Mouse (Mus musculus) adrenal gland, adult 2 months (tissue): ENCODE measurements around the gene Papss1. TPM values are rescaled to one million over a fixed set of nuclear protein-coding genes. Genes with fewer than 3 reads are reported as not detected.

Experiments used
- DNase-seq: peaks from one replicate; pipeline ENCODE4 v3.0.0; 2021
- polyA plus RNA-seq: library from polyadenylated mRNA; depleted of rRNA; stranded (reverse); fragments of >200 nt; gene quantifications from 2 replicates; pipeline ENCODE4 v1.2.3, GENCODE M21; 2012
- total RNA-seq, 2 experiments: library from RNA; stranded (reverse); gene quantifications; 2 replicates each; pipeline ENCODE4 v1.2.3; 2021

The Papss1 gene
- total and polyA plus RNA-seq, 3 experiments = 19.2 to 66.8 (median 47.6) TPM

GRCm38 (mm10) chr3:131581096-131581495, 16.5 kb downstream of the Papss1 start:
- DNase-seq = peak; percentile 84

- no peak for DNase-seq
Observed at GRCm38 (mm10) chr3:131586818-131587217, 22.2 kb downstream of the Papss1 start.

- DNase-seq = no peak
Observed at GRCm38 (mm10) chr3:131587959-131588358, 23.4 kb downstream of the Papss1 start.

GRCm38 (mm10) chr3:131593143-131593798, 28.7 kb downstream of the Papss1 start:
- DNase-seq = no peak

GRCm38 (mm10) chr3:131594361-131594760, 29.8 kb downstream of the Papss1 start:
- DNase-seq = no peak

- DNase-seq = peak; percentile 53
Observed at GRCm38 (mm10) chr3:131595546-131596245, 31.1 kb downstream of the Papss1 start.

GRCm38 (mm10) chr3:131600726-131601125, 36.2 kb downstream of the Papss1 start:
- DNase-seq = no peak

- DNase-seq = no peak
Observed at GRCm38 (mm10) chr3:131601366-131601765, 36.8 kb downstream of the Papss1 start.

GRCm38 (mm10) chr3:131602995-131603414, 38.4 kb downstream of the Papss1 start:
- no peak for DNase-seq

- DNase-seq = no peak
Observed at GRCm38 (mm10) chr3:131608112-131608511, 43.5 kb downstream of the Papss1 start.

GRCm38 (mm10) chr3:131609651-131610050, 45.1 kb downstream of the Papss1 start:
- no peak for DNase-seq

- DNase-seq = no peak
Observed at GRCm38 (mm10) chr3:131610595-131610994, 46.0 kb downstream of the Papss1 start.

GRCm38 (mm10) chr3:131612847-131613246, 48.3 kb downstream of the Papss1 start:
- no peak for DNase-seq

GRCm38 (mm10) chr3:131614056-131614455, 49.5 kb downstream of the Papss1 start:
- no peak for DNase-seq

- peak; percentile 35 for DNase-seq
Observed at GRCm38 (mm10) chr3:131618580-131619338, 54.2 kb downstream of the Papss1 start.

- DNase-seq = no peak
Observed at GRCm38 (mm10) chr3:131623208-131623607, 58.6 kb downstream of the Papss1 start.

GRCm38 (mm10) chr3:131624063-131624462, 59.5 kb downstream of the Papss1 start:
- DNase-seq = no peak

GRCm38 (mm10) chr3:131627476-131627875, 62.9 kb downstream of the Papss1 start:
- no peak for DNase-seq

GRCm38 (mm10) chr3:131628265-131628664, 63.7 kb downstream of the Papss1 start:
- DNase-seq = peak; percentile 17

GRCm38 (mm10) chr3:131628931-131629330, 64.4 kb downstream of the Papss1 start:
- peak; percentile 62 for DNase-seq

GRCm38 (mm10) chr3:131630407-131631317, 66.1 kb downstream of the Papss1 start:
- DNase-seq = no peak
